Mouse (Mus musculus) embryonic facial prominence, embryonic 14.5 days (tissue): ENCODE measurements around the gene Kiss1r. TPM values are rescaled to one million over a fixed set of nuclear protein-coding genes. Genes with fewer than 3 reads are reported as not detected.

Source experiments
- ATAC-seq: fragments of 200-750 bp; cut with Nextera tagmentation; 2 replicates; pipeline ENCODE4 v1.8.0; 2017; ENCODE audit warnings: low read depth, moderate number of reproducible peaks, moderate TSS enrichment
- DNase-seq: peaks from one replicate; pipeline ENCODE4 v3.0.0-alpha.2; 2015; ENCODE audit warnings: low spot score
- H3K27ac ChIP-seq: fragments of 300-500 bp; sonication (generic); replicated peaks from 2 replicates; pipeline ENCODE4 v1.5.1; 2014; ENCODE audit warnings: low read depth, mild to moderate bottlenecking, low read length, moderate library complexity
- H3K27me3 ChIP-seq: fragments of 300-500 bp; sonication (generic); replicated peaks from 2 replicates; pipeline ENCODE4 v1.6.1; 2014; ENCODE audit warnings: low read length; ENCODE audit not compliant: control insufficient read depth, insufficient read depth
- H3K36me3 ChIP-seq: fragments of 300-500 bp; sonication (generic); 2 replicates; pipeline ENCODE4 v1.6.1; 2014; ENCODE audit warnings: low read length, mixed read lengths; ENCODE audit not compliant: control insufficient read depth, insufficient read depth
- H3K4me1 ChIP-seq: fragments of 300-500 bp; sonication (generic); 2 replicates; pipeline ENCODE4 v1.6.1; 2014; ENCODE audit warnings: antibody characterized with exemption, low read length; ENCODE audit not compliant: control insufficient read depth, insufficient read depth
- H3K4me2 ChIP-seq: fragments of 300-500 bp; sonication (generic); 2 replicates; pipeline ENCODE4 v1.6.1; 2014; ENCODE audit warnings: low read depth, mild to moderate bottlenecking, low read length, moderate library complexity, mixed read lengths
- H3K4me3 ChIP-seq: fragments of 300-500 bp; sonication (generic); 2 replicates; pipeline ENCODE4 v1.5.1; 2014; ENCODE audit warnings: low read depth, mild to moderate bottlenecking, low read length
- H3K9ac ChIP-seq: fragments of 300-500 bp; sonication (generic); 2 replicates; pipeline ENCODE4 v1.6.1; 2014; ENCODE audit warnings: low read depth, mild to moderate bottlenecking, low read length, moderate library complexity, mixed read lengths
- H3K9me3 ChIP-seq: fragments of 300-500 bp; sonication (generic); 2 replicates; pipeline ENCODE4 v1.6.1; 2016; ENCODE audit warnings: low read length; ENCODE audit not compliant: control insufficient read depth
- WGBS: fragments of 180-500 bp; shearing (Covaris S2); extraction: QIAGEN DNeasy Blood & Tissue Kit; methylation state at CpG from one replicate; pipeline ENCODE4 v1.1.7; 2014; 5-methylcytosine and 5-hydroxymethylcytosine counted together
- polyA plus RNA-seq: library from polyadenylated mRNA; unstranded; fragments of >200 nt; fragmentation: Nextera tagmentation; extraction: Ambion mirVana; gene quantifications from 2 replicates; pipeline ENCODE4 v1.2.1, GENCODE M21; 2014

Kiss1r gene
- polyA plus RNA-seq, 1 experiment from 2014 or later: 0.56 TPM

DNA sequence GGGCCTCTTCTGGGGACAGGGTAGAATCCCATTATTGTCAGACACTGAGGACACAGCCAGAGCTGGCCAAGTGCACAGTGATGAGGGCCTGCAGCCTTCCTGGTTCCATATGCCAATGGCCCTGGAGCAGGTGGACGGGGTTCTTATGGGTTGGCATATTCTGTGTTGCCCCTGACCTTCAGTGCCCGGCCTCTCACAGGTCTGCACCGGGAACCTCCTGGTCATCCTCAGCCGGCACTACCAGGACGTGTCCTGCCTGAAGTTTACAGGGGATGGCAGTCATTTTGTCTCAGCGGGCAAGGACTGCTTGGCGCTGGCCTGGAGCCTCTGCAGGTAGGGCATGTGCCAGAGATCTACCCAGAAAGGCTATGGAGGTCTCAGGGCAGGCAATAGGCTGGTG lies 48.0 kb downstream of the Kiss1r start:
- no peaks in the 10 kb centered on the region for H3K27me3 ChIP-seq
- H3K4me2 ChIP-seq: no peak overlapping the region
- ATAC-seq (no peak), DNase-seq (no peak)
- H3K27ac ChIP-seq: no peak overlapping the region
- 95% methylated on average over 7 of the region's 7 CpGs for WGBS
- no peak overlapping the region for H3K9ac ChIP-seq
- H3K4me1 ChIP-seq: peaks cover 6% of the 10 kb centered on the region
- H3K36me3 ChIP-seq: peaks cover 62% of the 10 kb centered on the region
- H3K4me3 ChIP-seq: no peak overlapping the region
- no peaks in the 10 kb centered on the region for H3K9me3 ChIP-seq

DNA sequence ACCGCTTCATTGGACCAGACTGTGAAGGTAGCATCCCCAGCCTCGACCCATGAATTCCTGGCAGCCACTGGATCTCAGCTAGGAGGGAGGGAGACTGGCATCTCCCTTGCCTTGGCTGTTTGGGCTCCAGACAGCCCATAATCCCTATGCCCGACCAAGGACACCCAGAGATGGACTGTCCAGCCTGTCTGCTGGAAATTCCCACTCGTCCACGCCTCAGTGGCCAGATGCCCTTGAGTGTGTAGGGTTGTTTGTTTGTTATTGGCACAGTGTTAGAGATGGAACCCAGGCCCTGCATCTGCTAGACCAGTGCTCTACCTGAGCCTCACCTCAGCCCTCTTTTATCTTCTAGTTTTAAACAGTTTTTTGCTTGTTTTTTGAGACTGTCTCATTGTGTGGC lies 48.6 kb downstream of the Kiss1r start:
- no peak overlapping the region for H3K4me3 ChIP-seq
- no peak overlapping the region for H3K27ac ChIP-seq
- ATAC-seq (no peak), DNase-seq (no peak)
- H3K4me2 ChIP-seq: no peak overlapping the region
- no peaks in the 10 kb centered on the region for H3K9me3 ChIP-seq
- H3K36me3 ChIP-seq: peaks cover 62% of the 10 kb centered on the region
- no peak overlapping the region for H3K9ac ChIP-seq
- no peaks in the 10 kb centered on the region for H3K27me3 ChIP-seq
- H3K4me1 ChIP-seq: peaks cover 6% of the 10 kb centered on the region
- 88% methylated on average over 4 of the region's 5 CpGs for WGBS

GRCm38 (mm10) chr10:79966886-79967400 lies 50.2 kb downstream of the Kiss1r start:
- H3K36me3 ChIP-seq: peaks cover 62% of the 10 kb centered on the region
- H3K27me3 ChIP-seq: 0 out of 2 replicates have a peak, but pooled peaks cover 8% of the 10 kb centered on the region

DNA sequence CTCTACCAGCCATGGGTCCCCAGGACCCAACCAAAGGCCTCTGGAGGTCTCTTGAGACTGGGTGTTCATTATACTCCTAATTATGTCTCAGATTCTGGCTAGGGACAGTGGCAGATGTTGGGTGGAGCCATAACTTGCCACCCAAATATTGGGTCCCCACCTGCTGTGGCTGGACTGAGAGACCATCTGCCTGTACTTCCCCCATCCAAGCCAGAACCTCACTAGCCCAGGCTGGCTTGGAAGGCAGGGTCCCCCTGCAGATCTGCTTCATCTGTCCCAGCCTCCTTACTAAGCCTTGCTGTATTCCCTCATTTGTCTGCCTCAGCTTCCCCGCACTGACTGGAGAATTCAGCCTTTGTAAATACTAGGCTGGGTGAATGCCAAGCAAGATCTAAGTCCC lies 51.4 kb downstream of the Kiss1r start:
- Histone ChIP-seq H3K4me1 (no peaks in the 10 kb centered on the region), H3K27ac (no peak overlapping the region), H3K9me3 (no peaks in the 10 kb centered on the region), H3K27me3 (0 out of 2 replicates have a peak, but pooled peaks cover 10% of the 10 kb centered on the region), H3K36me3 (peaks cover 53% of the 10 kb centered on the region), H3K4me3 (no peak overlapping the region), H3K4me2 (no peak overlapping the region), H3K9ac (no peak overlapping the region)
- ATAC-seq (no peak), DNase-seq (no peak)
- WGBS: 77% methylated on average over 1 of the region's 1 CpGs

More at GRCm38 (mm10) chr10:79966886-79967400, 50.2 kb downstream of the Kiss1r start:
- no peaks in the 10 kb centered on the region for H3K4me1 ChIP-seq
- H3K9ac ChIP-seq: no peak overlapping the region
- DNase-seq (no peak), ATAC-seq (no peak)
- H3K4me2 ChIP-seq: no peak overlapping the region
- no peak overlapping the region for H3K4me3 ChIP-seq
- H3K9me3 ChIP-seq: no peaks in the 10 kb centered on the region
- no peak overlapping the region for H3K27ac ChIP-seq
- 94% methylated on average over 5 of the region's 5 CpGs for WGBS

DNA sequence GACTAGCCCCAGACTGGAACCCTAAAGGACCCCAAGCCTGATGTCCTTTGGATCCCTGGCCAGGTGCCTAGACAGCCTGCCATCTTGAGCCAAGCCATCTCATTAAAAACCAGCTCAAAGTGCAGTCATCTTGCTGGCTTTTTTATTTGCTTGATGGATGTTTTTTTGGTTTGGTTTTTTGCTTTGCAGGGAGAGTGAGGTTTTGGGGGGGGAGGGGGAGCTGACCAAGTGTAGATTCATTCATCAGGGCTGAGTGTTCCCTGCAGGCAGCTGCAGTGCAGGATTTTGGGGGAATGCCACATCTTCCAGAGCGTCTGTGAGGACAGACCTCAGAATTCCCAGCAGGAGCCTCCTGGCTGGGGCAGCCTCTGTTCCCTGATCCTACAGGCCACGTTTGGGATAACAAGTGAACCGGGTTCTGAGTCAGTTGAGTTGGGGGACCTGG lies 52.4 kb downstream of the Kiss1r start:
- ATAC-seq (no peak), DNase-seq (no peak)
- Histone ChIP-seq H3K27ac (no peak overlapping the region), H3K9ac (no peak overlapping the region), H3K27me3 (0 out of 2 replicates have a peak, but pooled peaks cover 13% of the 10 kb centered on the region), H3K36me3 (peaks cover 50% of the 10 kb centered on the region), H3K9me3 (no peaks in the 10 kb centered on the region), H3K4me3 (no peak overlapping the region), H3K4me2 (no peak overlapping the region), H3K4me1 (no peaks in the 10 kb centered on the region)
- 13% methylated on average over 3 of the region's 3 CpGs for WGBS

GRCm38 (mm10) chr10:79970415-79971182 lies 53.8 kb downstream of the Kiss1r start, which contains the start of gene Grin3b:
Grin3b (plus strand) TSS chr10:79970715.
- 0 out of 2 replicates have a peak, but pooled peaks cover 13% of the 10 kb centered on the region for H3K27me3 ChIP-seq
- H3K9ac ChIP-seq: peak within 1 kb of the TSS; percentile 76
- H3K36me3 ChIP-seq: peaks cover 49% of the 10 kb centered on the region
- no peaks in the 10 kb centered on the region for H3K4me1 ChIP-seq
- H3K4me2 ChIP-seq: peak within 1 kb of the TSS; percentile 96
- peak; percentile 23 for ATAC-seq
- H3K4me3 ChIP-seq: peak within 1 kb of the TSS; percentile 54
- no peak within 1 kb of the TSS; the same call in 1 of the 2 replicates for H3K27ac ChIP-seq
- WGBS: 6% methylated on average over 24 of the region's 47 CpGs
- DNase-seq: no peak
- no peaks in the 10 kb centered on the region for H3K9me3 ChIP-seq

- Histone ChIP-seq H3K4me2 (peak overlapping the region; percentile 96), H3K36me3 (peaks cover 49% of the 10 kb centered on the region), H3K4me3 (peak overlapping the region; percentile 54), H3K9ac (peak overlapping the region; percentile 76), H3K27me3 (0 out of 2 replicates have a peak, but pooled peaks cover 13% of the 10 kb centered on the region), H3K9me3 (no peaks in the 10 kb centered on the region), H3K27ac (no peak overlapping the region), H3K4me1 (no peaks in the 10 kb centered on the region)
- peak; percentile 34 for ATAC-seq
- peak; percentile 63 for DNase-seq
- 1% methylated on average over 15 of the region's 21 CpGs for WGBS
Measured at GRCm38 (mm10) chr10:79971183-79971497, 54.4 kb downstream of the Kiss1r start.
